Mouse (Mus musculus) embryo, embryonic 9.5 days (tissue): ENCODE data around the gene Stradb.
"Not testable (repeated sequence)": the region's sequence is repeated elsewhere in the genome, so short reads cannot be mapped to it uniquely, and the experiment has no call there.

Experiments used
- DNase-seq: peaks from one replicate; pipeline ENCODE4 v3.0.0-alpha.2; 2017; ENCODE audit errors: extremely low spot score

Gene Stradb

DNA sequence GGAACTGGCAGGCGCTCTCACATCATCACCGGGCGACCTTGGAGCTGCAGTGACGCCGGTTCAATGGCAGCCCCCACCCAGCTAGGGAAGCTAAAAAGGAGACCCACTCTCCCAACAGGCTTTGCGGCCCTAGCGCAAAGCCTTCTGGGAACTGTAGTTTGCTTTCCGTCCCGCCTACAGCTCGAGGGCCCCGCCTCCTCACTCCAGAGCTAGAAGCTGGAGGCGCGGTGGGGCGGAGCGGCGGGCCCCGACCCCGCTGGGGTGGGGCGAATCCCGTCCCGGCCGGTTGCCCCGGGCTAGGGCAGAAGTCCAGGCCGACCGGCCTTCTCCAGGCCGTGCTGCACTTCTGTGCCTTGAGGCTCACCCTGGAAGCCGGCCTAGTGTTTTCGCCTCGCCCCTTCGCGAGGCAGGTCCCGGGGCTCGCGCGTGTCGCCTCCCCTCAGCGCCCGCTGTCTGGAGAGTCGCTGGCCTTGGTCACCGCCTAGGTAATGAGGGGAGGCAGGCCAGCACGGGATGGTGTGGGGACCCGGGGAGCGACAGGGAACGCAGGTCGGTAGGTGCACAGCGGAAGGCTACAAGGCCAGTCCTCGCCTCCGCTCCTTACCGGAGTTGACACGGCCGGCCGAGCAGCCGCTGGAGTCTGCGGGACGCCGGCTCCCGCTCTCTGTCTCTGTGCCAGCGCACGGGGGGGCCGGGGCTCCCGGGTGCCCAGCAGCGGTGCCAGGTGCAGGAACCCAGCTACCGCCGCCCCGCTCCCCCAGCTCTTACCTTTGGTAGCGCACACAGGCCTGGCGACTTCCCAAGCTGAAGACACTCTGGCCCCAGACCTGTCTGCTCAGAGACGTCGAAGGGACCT, at the start of gene Stradb, which contains the start of gene Trak2:
Stradb (plus strand) TSS at position 157 of the 856 bp plus-strand sequence.
Trak2 (minus strand) TSS at position 65 of the 856 bp plus-strand sequence.
- peak; percentile 93 for DNase-seq

- DNase-seq: no peak
Measured at GRCm38 (mm10) chr1:58926664-58927063, 46.7 kb upstream of the Stradb start.

DNA sequence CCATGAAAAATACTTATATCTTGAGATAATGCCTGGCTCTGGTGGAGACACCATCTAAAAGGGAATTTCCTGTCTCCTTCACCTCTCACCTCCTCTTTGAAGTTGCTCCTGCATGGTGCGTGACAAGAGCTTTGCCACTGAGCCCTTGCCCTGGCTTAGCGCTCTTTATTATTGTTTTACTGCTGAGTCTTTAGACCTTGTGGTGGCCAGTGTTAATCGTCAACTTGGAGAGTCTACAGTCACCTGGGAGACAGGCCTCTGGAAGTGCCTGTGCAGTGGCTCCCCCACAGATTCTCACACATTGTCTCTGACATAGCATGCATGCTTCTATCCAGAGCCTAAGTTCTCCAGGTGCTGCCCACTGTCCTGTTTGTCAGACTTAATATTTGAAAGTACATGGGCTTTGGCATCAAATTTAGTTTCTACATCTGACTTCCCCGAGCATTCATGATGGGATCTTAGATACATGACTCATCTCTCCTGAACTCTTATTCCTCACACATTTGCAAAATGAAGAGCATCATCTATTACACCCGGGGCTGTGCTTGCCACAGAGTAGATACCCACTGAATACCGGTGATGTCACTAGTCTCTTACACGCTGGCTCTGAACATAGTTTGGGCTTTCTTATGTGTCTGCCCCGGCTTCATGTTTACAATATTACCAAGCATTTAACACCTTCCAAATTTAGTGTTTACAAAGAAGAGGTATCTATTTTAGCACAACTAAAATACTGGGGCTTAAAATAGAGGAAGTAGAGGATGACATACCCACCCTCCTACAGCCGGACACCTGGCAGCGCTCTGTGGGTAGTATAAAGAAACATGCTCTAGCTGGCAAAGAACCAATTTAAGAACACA, 36.3 kb upstream of the Stradb start:
- no peak for DNase-seq

DNA sequence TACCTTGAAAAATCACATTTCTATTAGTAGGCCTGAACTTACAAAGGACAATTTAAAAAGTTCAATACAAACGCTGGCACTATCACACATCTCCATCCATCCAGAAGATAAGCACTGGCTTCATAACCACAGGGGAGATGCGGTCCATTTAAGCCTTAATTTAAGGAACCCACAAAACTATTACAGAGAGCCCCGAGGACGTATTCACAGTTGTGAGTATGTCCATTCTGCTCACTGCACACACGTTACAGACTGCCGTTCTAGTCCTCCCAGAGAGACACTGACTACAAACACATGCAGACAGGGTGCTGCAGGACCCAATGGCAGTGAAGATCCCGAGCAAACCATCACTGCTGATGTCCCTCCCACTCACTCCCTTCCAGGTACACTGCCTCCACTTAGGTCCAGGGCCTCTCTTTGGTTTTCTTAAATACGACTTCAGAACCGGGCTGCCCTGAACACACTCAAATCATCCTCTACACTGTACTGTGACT, 35.7 kb upstream of the Stradb start:
- DNase-seq: no peak

DNA sequence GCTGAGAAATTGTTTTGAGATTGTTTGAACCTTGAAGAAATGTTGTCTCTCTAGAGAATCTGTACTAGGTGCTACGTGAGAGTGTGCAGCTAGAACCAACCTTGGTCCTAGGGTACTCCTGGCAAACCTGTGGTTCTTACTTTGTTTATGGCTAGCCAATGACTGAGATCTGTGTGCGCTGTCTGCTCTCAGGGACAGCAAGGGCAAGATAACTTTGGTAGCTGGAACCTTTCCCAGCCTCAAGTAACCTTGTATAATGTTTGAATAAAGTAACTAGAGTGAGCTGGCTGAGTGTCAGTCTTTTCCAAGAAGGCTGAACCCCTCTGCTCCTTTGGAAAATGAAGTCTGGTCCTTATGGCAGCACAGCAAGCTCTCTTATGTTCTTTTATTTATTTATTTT, 27.8 kb upstream of the Stradb start:
- no peak for DNase-seq

DNA sequence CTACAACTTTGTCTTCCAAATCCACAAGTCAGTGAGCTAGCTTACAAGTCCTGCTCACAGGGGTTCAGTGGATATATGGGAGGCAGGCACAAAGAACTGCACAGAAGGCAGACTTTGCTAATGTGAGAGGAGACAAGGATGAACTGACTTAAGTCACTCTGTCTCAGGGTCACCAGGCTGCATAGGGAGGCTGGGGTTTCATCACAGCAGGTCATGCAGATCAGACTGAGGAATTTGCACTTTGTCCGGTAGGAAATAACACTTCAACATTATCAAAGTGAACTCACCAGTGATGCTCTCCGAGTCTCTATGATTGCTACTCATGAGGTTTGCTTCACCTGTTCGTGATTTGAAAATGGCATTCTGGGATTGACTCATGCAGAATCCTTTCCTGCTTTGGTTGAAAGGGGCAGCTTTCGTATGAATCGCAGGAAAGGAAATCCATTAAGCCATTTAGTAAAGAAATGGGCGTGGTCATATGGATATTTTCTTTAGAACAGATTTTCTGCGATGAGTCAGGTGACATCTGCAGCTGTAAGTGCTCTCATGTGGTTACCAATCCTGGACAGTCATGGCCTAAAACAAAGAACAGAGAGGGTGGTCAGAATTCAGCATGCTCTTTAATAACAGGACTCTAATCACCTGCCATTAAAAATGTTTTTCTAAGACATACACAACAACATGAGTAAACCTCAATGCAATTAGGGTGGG, 27.2 kb upstream of the Stradb start:
- no peak for DNase-seq

DNA sequence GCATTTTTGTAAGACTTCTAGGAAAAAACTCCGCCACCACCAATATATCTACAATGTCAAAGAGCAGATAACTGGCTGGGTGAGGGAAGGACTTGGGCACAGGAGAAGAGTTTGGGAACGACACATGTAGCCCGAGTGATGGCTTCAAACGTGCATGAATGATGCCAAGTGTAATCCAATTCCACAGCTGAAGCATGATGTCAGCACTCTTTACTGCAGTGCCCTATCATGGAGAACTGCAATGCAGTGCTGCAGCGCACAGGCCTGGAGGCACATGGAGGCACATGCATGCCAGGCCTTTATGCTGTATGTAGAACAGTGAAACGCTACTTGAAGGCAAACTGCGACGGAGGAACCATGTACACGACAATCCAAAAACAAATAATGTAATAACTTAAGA, 26.6 kb upstream of the Stradb start:
- no peak for DNase-seq

DNA sequence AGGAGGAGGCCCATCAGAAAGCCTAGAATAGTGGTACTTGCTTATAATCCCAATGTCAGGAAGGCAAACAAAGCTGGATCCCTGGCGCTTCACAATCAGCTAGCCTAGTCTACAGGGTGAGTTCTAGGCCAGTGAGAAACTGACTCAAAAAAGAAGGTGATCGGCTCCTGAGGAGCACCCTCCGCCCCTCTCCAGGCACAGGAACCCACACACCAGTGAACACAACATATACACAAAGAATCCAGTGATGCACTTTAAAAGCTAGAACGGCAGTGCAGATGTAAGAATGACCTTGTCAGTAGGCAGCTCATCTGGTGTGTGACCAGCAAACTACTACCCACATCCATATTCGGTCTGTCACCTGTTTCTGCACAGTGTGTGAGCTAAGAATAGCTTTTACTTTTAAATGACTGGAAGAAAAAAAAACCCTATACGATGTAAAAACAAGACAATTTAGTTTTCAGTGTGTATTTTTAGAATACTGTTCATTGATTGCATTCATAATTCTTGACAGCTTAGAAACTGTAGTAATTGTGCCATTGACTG, 23.7 kb upstream of the Stradb start:
- no peak for DNase-seq

GRCm38 (mm10) chr1:58950899-58951648, 22.2 kb upstream of the Stradb start:
- peak; percentile 34 for DNase-seq

DNA sequence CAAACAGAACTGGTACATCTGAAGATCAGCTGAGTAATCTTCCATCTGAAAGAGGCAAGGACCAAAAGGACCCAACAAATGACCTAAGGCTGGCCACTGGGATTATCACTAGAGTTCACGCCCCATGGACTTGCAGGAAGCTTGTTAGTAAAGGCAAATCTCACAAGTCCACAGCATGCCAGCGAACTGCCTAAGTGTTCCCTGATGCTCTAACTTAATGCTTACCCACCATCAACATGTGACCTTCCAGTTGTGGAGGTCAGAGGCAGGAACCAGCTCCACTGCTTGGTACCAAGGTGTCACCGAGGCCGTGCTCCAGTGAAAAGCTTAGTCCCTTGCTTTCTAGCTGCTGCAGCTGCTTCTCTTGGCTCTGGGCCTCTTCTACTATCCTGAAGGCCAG, 21.5 kb upstream of the Stradb start:
- no peak for DNase-seq

- DNase-seq: no peak
Measured at GRCm38 (mm10) chr1:58952526-58952925, 20.8 kb upstream of the Stradb start.

GRCm38 (mm10) chr1:58952997-58953396, 20.3 kb upstream of the Stradb start:
- no peak for DNase-seq

- no peak for DNase-seq
Measured at GRCm38 (mm10) chr1:58953686-58954434, 19.5 kb upstream of the Stradb start.

- DNase-seq: no peak
Measured at GRCm38 (mm10) chr1:58954578-58955410, 18.5 kb upstream of the Stradb start.

- no peak for DNase-seq
Measured at GRCm38 (mm10) chr1:58955716-58956115, 17.6 kb upstream of the Stradb start.

DNA sequence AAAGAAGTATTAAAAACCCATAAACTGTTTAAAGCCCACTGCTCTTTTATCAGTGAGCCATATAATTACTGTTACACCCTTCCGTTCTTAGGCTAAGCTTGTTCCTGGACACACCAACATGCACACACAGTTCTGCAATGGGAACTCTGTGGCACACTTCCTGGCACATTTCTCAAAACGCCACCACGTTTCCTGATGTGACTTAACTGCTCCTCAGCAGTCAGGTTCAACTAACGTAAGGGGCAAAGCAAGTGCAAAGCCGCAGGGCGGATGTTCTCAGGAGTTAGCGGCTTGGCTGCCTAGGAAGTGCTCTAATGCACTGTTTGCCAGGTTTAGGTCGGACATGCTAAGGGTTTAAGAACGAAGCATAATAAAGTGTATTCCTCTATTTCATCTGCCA, 17.1 kb upstream of the Stradb start:
- no peak for DNase-seq

DNA sequence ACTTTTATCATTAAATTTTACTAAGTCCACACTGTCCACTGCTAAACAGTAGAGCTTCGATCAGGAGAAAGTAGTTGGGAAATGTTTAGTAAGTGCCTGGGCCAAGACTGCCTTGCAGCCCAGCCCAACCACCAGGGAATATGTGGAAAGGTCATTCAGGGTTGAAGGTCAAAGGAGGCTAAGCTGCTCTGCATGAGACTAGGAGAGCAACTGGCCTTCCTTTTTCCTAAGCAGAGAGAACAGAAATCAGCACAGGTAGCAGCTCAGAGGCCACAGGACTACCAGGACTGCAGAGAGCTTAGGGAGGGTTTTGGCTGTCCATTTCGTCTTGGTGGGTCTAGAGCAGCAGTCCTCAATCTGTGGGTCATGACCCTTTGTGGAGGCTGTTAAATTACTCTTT, 15.4 kb upstream of the Stradb start:
- DNase-seq: peak; percentile 48

GRCm38 (mm10) chr1:58958789-58959526, 14.4 kb upstream of the Stradb start:
- DNase-seq: not testable (repeated sequence)
